Mouse (Mus musculus): ENCODE measurements around the gene Ntn5. TPM values are rescaled to one million over a fixed set of nuclear protein-coding genes. Genes with fewer than 3 reads are reported as not detected.

Gene Ntn5
- total and polyA plus RNA-seq, 2 experiments from 2014 or later, result 0.80 to 0.94 TPM

DNA sequence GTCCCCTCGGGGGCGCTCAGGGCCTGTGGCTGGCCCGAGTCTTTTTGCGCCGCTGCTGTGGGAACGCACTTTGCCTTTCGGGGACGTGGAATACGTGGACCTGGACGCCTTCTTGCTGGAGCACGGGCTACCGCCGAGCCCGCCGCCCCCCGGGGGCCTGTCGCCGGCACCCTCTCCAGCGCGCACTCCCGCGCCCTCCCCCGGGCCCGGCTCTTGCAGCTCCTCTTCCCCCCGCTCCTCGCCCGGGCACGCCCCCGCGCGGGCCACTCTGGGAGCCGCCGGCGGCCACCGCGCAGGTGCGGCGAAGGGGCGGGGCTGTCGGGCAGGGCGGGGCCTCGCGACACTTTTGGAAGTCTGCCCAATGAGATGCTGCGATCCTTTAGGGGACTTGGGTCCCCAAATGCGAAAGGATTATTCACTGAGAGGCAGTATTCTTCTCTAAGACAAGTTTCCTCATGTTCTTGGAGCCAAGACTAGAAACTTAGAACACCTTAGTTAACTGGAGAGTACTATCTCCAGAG lies 23.0 kb downstream of the Ntn5 start:
- Histone ChIP-seq H3K9ac (replicated peaks; ENCODE audit: low read length) (peak overlapping the region; percentile 63), H3K36me3 (ENCODE audit: insufficient read depth, low read length) (peaks cover 10% of the 10 kb centered on the region), H3K4me3 (ENCODE audit: low read length) (peak overlapping the region; percentile 49), H3K4me1 (ENCODE audit: insufficient read depth, low read length) (peaks cover 42% of the 10 kb centered on the region), H3K9me3 (ENCODE audit: low read length) (no peaks in the 10 kb centered on the region), H3K27ac (peak overlapping the region; percentile 82), H3K4me2 (ENCODE audit: low read depth, low read length) (peak overlapping the region; percentile 90), H3K27me3 (ENCODE audit: insufficient read depth, low read length) (no peaks in the 10 kb centered on the region)
- under 1% methylated on average over 41 of the region's 45 CpGs for WGBS
- peak; percentile 91 for DNase-seq (ENCODE audit: low spot score)
- no peak; the same call in 1 of the 2 replicates for ATAC-seq
- TF ChIP-seq CTCF (IDR thresholded peaks at IDR 0.05; ENCODE audit: low read depth), result no peak

DNA sequence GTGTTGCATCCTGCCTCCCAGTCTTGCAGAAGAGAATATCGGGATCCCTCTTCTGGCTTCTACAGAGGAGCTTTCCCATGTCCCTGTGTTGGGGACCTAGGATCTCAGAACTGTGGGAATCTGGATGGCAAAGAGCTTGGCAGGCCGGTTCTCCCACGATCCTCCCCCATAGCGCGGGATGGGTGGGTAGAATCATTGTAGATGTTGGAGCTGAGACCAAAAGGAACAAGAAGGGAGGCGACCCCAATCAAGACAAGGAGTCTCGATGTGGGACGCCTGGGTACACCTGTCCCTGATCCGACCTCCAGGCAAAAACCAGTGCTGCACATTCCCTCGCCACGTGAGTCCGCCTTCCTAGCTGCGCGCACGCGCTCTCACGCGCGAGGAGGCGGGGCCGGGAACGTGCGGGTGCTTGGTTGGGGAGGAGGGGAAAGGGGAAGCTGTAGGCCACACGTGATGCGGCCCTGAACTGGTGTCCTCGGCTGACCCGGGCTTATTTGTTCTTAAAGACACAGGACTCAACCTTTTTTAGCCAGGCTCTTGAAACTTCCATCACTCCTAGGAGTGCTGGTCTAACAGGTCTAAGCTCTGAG lies 23.6 kb downstream of the Ntn5 start:
- Histone ChIP-seq H3K36me3 (ENCODE audit: insufficient read depth, low read length) (peaks cover 17% of the 10 kb centered on the region), H3K9ac (replicated peaks; ENCODE audit: low read length) (peak overlapping the region; percentile 9), H3K4me3 (ENCODE audit: low read length) (peak overlapping the region; percentile 49), H3K4me1 (ENCODE audit: insufficient read depth, low read length) (peaks cover 42% of the 10 kb centered on the region), H3K4me2 (ENCODE audit: low read depth, low read length) (peak overlapping the region; percentile 90), H3K27ac (peak overlapping the region; percentile 82), H3K27me3 (ENCODE audit: insufficient read depth, low read length) (no peaks in the 10 kb centered on the region), H3K9me3 (ENCODE audit: low read length) (no peaks in the 10 kb centered on the region)
- no peak for TF ChIP-seq CTCF (IDR thresholded peaks at IDR 0.05; ENCODE audit: low read depth)
- under 1% methylated on average over 27 of the region's 27 CpGs for WGBS
- ATAC-seq, result peak; percentile 16
- peak; percentile 94 for DNase-seq (ENCODE audit: low spot score)

DNA sequence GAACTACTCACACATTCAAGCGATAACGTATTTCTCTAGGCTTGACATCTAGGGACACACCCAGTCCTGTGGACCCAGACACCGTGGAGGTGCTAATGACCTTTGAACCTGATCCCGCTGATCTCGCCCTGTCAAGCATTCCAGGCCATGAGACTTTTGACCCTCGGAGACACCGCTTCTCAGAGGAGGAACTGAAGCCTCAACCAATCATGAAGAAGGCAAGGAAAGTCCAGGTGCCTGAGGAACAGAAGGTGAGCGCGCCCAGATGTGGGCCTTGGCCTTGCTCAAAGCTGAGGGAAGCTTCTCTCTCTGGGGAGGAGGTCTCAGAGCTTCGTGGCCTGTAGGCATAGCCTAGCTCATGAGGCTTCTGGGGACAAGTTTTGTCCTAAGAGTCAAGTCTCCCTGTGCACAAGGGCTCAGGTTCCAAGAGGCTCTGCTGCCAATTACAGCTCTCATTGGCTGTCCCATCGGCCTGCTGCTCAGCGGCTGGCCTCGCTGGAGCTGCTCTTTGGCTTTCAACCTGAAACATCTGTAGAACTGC lies 24.5 kb downstream of the Ntn5 start:
- no peaks in the 10 kb centered on the region for H3K9me3 ChIP-seq (ENCODE audit: low read length)
- no peak for TF ChIP-seq CTCF (IDR thresholded peaks at IDR 0.05; ENCODE audit: low read depth)
- no peak for ATAC-seq
- no peak overlapping the region for H3K9ac ChIP-seq (replicated peaks; ENCODE audit: low read length)
- H3K4me3 ChIP-seq (ENCODE audit: low read length), result no peak overlapping the region
- DNase-seq (ENCODE audit: low spot score), result no peak
- H3K4me2 ChIP-seq (ENCODE audit: low read depth, low read length), result peak overlapping the region; percentile 90
- peaks cover 26% of the 10 kb centered on the region for H3K36me3 ChIP-seq (ENCODE audit: insufficient read depth, low read length)
- WGBS, result 56% methylated on average over 13 of the region's 13 CpGs
- H3K27me3 ChIP-seq (ENCODE audit: insufficient read depth, low read length), result no peaks in the 10 kb centered on the region
- peak overlapping the region; percentile 82 for H3K27ac ChIP-seq
- H3K4me1 ChIP-seq (ENCODE audit: insufficient read depth, low read length), result peaks cover 39% of the 10 kb centered on the region

DNA sequence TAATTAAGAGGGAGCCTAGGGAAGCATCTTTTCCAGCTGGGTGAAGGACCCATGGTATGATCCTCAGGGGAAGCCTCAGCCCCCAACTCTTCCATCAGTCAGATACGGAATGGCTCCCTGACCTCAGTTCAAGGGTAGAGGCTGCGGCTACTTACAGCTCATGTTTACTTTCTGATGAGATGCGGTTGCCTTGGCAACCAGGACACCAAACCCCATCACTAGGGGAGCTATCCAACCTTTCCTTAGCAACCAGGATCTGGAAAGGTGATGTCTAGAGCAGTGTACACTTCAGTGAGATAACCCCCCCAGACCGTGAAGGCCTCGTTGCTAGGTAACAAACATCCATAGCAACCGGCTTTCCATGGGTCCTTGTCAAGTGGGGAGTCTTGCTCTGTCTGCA lies 25.2 kb downstream of the Ntn5 start:
- no peak overlapping the region for H3K9ac ChIP-seq (replicated peaks; ENCODE audit: low read length)
- DNase-seq (ENCODE audit: low spot score) (peak; percentile 73), ATAC-seq (no peak)
- H3K36me3 ChIP-seq (ENCODE audit: insufficient read depth, low read length), result peaks cover 27% of the 10 kb centered on the region
- H3K4me1 ChIP-seq (ENCODE audit: insufficient read depth, low read length), result peaks cover 33% of the 10 kb centered on the region
- peak overlapping the region; percentile 41; the same call in 1 of the 2 replicates for H3K27ac ChIP-seq
- H3K4me2 ChIP-seq (ENCODE audit: low read depth, low read length), result 0 out of 2 replicates have a peak overlapping the region, but pooled peaks have one; percentile 5
- TF ChIP-seq CTCF (IDR thresholded peaks at IDR 0.05; ENCODE audit: low read depth), result no peak
- H3K27me3 ChIP-seq (ENCODE audit: insufficient read depth, low read length), result no peaks in the 10 kb centered on the region
- H3K4me3 ChIP-seq (ENCODE audit: low read length), result no peak overlapping the region
- 26% methylated on average over 6 of the region's 6 CpGs for WGBS
- H3K9me3 ChIP-seq (ENCODE audit: low read length), result no peaks in the 10 kb centered on the region

DNA sequence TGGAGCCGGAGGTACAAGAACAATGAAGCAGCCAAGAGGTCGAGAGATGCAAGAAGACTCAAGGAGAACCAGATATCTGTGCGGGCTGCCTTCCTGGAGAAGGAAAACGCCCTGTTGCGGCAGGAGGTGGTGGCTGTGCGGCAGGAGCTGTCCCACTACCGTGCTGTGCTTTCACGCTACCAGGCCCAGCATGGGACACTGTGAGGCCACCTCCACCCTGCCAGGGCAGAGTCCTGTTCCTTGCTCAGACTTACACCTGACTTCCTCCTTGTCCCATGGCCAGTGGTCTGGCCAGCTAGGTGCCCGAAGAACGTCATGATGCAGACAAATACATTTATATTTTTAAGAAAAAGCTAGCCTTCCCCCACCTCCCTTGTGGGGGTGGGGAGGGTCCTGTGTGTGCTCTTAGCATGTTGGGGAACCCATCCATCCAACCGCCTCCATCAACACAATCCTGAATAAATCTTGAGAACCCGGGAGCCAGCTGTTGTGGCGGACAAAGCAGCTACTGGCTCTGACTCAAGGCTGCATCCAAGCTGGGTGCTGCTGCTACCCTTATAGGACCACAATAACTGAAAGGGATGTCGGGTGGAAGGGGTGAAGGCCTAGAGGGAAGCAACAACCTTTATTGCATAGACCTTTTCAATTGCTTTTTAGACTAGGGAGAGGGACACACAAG lies 26.0 kb downstream of the Ntn5 start:
- H3K4me1 ChIP-seq (ENCODE audit: insufficient read depth, low read length), result peaks cover 33% of the 10 kb centered on the region
- ATAC-seq (no peak), DNase-seq (ENCODE audit: low spot score) (no peak)
- no peak overlapping the region for H3K9ac ChIP-seq (replicated peaks; ENCODE audit: low read length)
- 0 out of 2 replicates have a peak overlapping the region, but pooled peaks have one; percentile 5 for H3K4me2 ChIP-seq (ENCODE audit: low read depth, low read length)
- H3K27me3 ChIP-seq (ENCODE audit: insufficient read depth, low read length), result no peaks in the 10 kb centered on the region
- no peak overlapping the region for H3K4me3 ChIP-seq (ENCODE audit: low read length)
- no peaks in the 10 kb centered on the region for H3K9me3 ChIP-seq (ENCODE audit: low read length)
- WGBS, result 54% methylated on average over 14 of the region's 14 CpGs
- peak overlapping the region; percentile 41 for H3K27ac ChIP-seq
- H3K36me3 ChIP-seq (ENCODE audit: insufficient read depth, low read length), result peaks cover 27% of the 10 kb centered on the region
- no peak for TF ChIP-seq CTCF (IDR thresholded peaks at IDR 0.05; ENCODE audit: low read depth)

DNA sequence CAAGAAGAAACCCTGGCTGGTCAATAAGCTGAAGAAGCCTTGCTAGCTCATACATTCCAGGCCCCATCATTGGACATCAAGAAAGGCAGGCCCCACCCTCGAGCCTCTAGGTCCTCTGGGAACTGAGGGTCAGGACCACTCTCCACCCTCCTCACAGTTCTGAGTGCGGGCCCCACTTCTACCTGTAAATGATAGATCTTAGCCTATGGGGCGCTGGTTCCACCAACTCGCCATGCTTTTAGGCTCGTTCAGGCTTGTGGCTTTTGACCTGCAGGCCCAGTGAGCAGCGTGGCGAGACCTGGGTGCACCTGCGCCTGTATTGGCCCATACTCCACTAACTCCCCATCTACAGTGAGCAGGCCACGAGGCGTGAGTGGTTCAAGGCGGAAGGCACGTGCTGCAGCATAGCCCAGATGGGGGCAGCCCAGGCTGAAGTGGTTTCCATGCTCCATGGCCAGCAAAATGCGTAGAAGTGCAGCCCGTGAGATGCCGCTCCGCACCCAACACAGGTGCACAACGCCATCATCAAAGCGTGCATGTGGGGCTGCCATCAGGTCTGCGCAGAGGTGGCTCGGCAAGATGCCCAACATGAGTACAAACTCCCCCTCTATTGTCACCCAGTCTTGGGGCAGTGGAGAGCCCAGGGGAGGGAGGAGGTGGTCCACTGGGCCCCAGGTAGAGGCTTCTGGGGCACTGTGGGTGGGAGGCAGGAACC lies 26.8 kb downstream of the Ntn5 start:
- Histone ChIP-seq H3K4me2 (ENCODE audit: low read depth, low read length) (no peak overlapping the region), H3K4me1 (ENCODE audit: insufficient read depth, low read length) (peaks cover 32% of the 10 kb centered on the region), H3K27ac (peak overlapping the region; percentile 41; the same call in 1 of the 2 replicates), H3K36me3 (ENCODE audit: insufficient read depth, low read length) (peaks cover 27% of the 10 kb centered on the region), H3K27me3 (ENCODE audit: insufficient read depth, low read length) (no peaks in the 10 kb centered on the region), H3K4me3 (ENCODE audit: low read length) (no peak overlapping the region), H3K9ac (replicated peaks; ENCODE audit: low read length) (no peak overlapping the region), H3K9me3 (ENCODE audit: low read length) (no peaks in the 10 kb centered on the region)
- DNase-seq (ENCODE audit: low spot score), result no peak
- TF ChIP-seq CTCF (IDR thresholded peaks at IDR 0.05; ENCODE audit: low read depth), result no peak
- 94% methylated on average over 20 of the region's 20 CpGs for WGBS
- no peak for ATAC-seq

All from hindbrain, postnatal 0 days (tissue).